Mouse (Mus musculus) frontal cortex, adult 2 months (tissue): Measurements from ENCODE around the gene Cars. TPM values are rescaled to one million over a fixed set of nuclear protein-coding genes. Genes with fewer than 3 reads are reported as not detected.
"Not testable (repeated sequence)": the region's sequence is repeated elsewhere in the genome, so short reads cannot be mapped to it uniquely, and the experiment has no call there.

Experiments used
- DNase-seq, 2 experiments: peaks; one replicate each; pipeline ENCODE4 v3.0.0; 2022; ENCODE audit warnings: low spot score in 1 of 2; ENCODE audit errors: extremely low spot score in 1 of 2
- polyA plus RNA-seq: library from polyadenylated mRNA; depleted of rRNA; stranded (reverse); fragments of >200 nt; gene quantifications from 2 replicates; pipeline ENCODE4 v1.2.3, GENCODE M21; 2012

Cars gene
- polyA plus RNA-seq, 1 experiment = 50.6 TPM

DNA sequence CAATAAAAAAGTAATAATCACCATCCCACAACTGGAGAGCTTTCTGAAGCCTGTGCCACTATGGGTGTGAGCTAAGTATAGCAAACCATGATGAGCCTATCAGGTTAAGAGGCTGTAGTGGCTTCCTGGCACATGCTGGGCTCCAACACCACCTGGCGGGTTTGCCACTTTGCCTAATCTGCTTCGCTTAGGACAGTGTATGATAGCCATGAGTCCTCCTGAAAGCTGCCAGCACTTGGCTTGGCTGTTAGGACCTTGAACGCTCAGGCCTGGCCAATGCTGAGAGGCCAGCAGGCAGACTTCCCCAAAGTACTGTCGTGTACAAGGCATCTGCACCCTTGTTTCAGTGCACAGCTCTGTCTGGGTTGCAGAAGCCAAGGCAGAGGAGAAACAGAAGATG, 11.9 kb downstream of the Cars start:
- no peak for DNase-seq

GRCm38 (mm10) chr7:143587586-143587985, 12.3 kb downstream of the Cars start:
- DNase-seq = no peak

DNA sequence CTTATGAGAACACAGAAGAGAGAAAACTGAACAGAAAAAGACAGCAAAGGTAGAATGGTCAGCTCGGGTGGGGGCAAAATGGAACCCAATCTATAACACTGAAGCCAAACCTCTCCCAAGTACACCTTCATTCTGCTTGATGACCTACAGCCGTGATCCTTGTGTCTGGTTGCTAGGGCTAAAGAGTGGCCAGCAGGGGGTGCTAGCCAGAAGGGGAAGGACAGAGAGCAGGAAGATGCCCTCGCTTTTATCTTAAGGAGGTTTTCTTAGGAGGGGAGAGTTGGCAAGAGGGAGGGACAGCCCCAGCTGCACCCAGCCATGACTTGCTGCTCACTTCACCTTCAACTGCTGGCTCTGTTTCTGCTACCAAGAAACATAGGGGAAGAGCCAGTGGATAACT, 15.9 kb downstream of the Cars start:
- DNase-seq = peak in 1 of 2 experiments; percentile 66

DNA sequence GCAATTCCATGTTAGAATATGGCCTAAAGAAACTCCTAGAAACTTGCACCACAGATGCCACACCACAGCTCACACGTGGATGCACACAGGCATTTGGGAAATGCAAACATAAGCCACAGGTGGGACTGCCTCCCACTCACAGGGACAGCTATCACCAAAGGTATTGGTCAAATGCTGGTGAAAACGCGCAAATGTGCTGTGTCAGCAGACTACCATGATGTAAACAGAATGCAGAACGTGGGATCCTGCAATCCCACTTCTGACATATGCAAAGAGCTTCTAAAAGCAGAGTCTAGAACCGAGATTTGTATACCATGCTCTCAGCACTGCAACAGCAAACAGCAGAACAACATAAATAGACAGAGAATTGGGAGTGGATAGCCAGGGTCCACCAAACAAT, 16.9 kb downstream of the Cars start:
- DNase-seq = no peak

GRCm38 (mm10) chr7:143575751-143576150, 24.1 kb downstream of the Cars start:
- DNase-seq = no peak

DNA sequence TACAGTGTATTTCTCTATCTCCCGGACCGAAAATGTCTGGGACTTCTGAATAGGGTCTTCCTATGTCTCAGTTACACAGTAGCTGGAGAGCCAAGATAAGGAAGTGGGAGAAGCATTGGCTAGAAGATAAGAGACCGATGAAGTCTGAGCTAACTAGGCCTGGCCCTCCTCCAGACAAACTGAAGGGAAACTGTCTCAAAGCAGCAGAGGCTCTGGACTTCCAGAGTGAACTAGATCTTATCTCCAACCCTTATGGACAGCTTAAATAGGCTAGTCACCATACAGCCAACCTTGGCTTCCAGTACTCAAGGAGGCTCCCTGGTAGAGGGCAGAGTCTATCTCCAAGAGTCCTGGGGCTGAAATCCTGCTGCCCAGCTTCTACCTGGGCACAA, 34.2 kb downstream of the Cars start:
- DNase-seq = no peak

- DNase-seq = no peak
These were observed 34.8 kb downstream of the Cars start for GRCm38 (mm10) chr7:143565015-143565647.

DNA sequence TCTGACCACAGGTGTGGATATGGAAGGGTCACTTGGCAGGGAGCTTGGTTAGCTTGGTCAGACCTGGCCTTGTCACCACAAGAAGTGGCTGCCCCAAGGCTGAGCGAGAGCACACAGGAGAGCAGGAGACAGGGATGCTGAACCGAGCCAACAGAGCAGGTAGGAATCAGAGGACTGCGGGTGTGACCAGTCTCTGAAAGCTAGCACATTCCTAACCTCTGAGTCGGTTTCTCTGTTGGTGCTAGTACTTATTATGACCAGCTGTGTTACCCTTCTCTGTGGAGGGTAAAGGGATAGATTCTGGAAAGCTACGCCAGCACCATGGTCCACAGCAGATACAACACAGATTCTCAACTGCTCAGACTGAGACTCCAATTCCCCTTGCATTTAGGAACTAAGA, 36.1 kb downstream of the Cars start:
- no peak for DNase-seq

DNA sequence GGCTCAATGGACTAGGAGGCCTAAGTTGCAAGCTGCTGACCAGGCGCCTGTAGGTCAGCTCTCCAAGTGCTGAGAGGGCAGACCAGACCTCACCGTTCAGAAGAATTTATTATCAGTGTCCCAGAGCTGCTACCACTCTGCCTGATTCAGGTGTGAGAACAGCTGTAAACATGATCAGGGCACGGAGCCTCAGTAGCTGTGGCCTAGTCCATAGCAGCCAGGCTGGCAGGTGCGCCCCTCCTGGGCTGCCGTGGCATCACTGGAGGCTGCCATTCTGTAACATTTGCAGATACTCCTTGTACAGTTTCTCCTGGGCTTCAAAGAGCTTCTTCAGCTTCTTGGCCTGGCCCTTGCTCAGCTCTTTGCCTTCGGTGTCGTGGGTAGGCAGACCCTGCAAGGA, 42.3 kb downstream of the Cars start:
- DNase-seq = no peak

GRCm38 (mm10) chr7:143556964-143557610, 42.8 kb downstream of the Cars start:
- DNase-seq = peak in 1 of 2 experiments; percentile 22

DNA sequence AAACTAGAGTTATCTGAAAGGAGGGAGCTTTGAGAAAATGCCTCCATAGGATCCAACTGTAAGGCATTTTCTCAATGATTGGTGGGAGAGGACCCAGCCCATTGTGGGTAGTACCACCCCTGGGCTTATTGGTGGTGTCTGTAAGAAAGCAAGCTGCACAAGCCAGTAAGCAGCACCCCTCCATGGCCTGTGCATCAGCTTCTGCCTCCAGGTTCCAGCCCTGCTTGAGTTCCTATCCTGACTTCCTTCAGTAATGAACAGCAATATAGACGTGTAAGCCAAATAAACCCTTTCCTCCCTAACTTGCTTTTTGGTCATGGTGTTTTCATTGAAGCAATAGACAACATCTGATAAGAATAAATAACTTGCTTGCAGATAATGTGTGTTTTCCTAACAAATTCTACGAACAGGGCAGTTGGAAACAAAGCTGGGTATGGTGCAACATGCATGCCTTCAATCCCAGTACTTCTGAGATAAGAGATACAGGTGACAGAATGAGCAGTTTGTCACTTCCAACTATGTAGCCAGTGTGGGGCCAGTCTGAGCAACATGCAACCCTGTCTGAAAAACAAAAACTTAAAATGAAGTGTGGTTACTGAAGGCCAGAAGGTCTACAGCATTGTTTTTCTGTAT, 50.2 kb downstream of the Cars start:
- DNase-seq = no peak

GRCm38 (mm10) chr7:143548976-143549457, 50.9 kb downstream of the Cars start, which contains the start of gene Nap1l4:
TSS of gene Nap1l4 (minus strand) at chr7:143549106.
- peak; percentile 99 to 100 for DNase-seq

GRCm38 (mm10) chr7:143548231-143548961, 51.5 kb downstream of the Cars start:
- peak; percentile 15 to 33 for DNase-seq

GRCm38 (mm10) chr7:143546554-143546953, 53.3 kb downstream of the Cars start:
- DNase-seq = no peak

DNA sequence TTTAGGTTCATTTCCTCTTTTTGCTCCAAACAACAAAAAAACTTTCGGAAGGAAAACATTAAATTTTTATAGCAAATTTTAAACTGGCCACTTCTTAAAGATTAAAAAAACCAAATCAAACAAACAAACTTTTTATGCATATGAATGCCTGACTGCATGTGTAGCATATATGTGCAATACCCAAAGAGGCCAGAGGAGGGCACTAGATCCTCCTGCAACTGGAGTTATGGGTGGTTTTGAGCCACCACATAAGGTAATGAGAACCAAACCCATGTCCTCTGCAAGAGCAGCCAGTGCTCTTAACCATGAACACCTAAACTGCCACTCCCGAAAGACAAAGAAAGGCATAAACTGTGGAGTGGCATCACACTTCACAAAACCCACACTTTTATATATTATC, 55.5 kb downstream of the Cars start:
- peak in 1 of 2 experiments; percentile 22 for DNase-seq

DNA sequence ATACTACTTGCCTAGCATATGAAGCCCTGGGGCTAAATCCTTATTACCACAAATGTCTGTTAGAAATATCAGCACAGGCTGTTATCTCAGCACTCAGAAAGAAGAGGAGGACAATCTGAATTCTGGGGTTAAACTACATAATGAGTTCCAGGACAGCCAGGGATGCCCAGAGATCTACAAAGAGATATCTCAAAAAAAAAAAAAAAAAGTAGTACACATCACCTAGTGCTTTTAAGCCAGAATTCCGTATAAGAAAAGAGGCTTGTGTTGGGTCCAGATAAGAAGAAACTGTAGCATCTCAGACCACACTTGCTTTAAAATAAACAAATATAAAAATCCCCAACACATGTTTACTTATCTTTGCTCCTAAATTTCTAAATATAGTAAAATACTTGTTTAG, 61.2 kb downstream of the Cars start:
- no peak for DNase-seq

DNA sequence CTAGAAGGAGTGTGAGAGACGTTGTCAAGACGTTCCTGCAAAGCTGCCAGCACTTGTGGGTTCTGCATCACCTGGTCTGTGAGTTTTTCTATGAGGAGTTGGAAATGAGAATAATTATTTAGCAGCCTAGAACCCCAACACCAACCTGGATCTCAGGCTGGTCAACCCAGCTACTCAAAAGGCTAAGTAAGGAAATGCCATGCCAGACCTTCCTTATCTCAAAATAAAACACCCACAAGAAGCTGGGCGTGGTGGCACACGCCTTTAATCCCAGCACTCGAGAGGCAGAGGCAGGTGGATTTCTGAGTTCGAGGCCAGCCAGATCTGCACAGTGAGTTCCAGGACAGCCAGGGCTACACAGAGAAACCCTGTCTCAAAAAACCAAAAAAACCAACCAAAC, 61.7 kb downstream of the Cars start:
- not testable (repeated sequence) for DNase-seq

GRCm38 (mm10) chr7:143536251-143536650, 63.6 kb downstream of the Cars start:
- DNase-seq = no peak

DNA sequence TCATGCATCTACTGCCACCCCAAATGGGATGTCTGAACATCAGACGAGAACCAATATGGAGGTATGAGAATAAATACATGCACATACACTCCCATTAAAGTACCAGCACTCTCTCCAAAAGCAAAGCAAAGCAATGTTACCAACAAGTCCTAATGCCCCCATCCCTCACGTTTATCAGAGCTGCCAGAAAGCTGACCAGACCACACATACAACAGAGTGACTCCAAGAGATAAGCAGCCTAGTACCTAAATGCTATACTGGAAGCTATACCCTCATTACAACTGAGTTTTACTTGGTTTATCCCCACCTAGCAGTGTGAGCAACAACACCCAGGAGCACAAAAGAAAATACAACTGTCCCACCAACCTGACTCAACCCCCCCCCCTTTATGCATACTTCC, 66.6 kb downstream of the Cars start:
- no peak for DNase-seq

GRCm38 (mm10) chr7:143532410-143532809, 67.5 kb downstream of the Cars start:
- no peak for DNase-seq

DNA sequence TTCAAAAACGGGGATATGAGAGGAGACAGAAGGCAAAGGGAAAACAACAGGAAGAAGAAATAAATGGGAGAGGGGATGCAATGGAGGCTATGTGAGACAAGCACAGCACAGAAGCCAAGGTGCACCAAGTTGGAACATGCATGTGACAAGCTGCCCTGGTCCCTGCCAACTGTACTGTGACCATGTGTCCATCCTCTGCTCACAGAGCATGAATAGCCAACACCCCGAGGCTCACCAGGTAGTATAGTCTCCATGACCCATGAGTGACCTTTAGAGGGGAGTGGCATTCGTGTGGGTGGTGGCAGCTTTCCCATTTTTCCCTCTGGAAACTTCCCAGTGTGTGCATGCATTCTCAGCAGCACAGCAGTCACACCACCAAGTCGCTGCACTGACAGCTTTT, 80.6 kb downstream of the Cars start:
- no peak for DNase-seq
